Mouse (Mus musculus) lung, embryonic 15.5 days (tissue): ENCODE measurements around the gene Gdf3. TPM values are rescaled to one million over a fixed set of nuclear protein-coding genes. Genes with fewer than 3 reads are reported as not detected.

Experiments used
- ATAC-seq: fragments of 200-750 bp; cut with Nextera tagmentation; 2 replicates; pipeline ENCODE4 v1.8.0; 2017; ENCODE audit warnings: moderate number of reproducible peaks, borderline replicate concordance; ENCODE audit not compliant: low FRiP score, low TSS enrichment; ENCODE audit errors: extremely low read depth
- H3K27ac ChIP-seq: fragments of 300-500 bp; sonication (generic); 2 replicates; pipeline ENCODE4 v1.5.1; 2015; ENCODE audit warnings: moderate library complexity, mild to moderate bottlenecking, inconsistent platforms
- H3K27me3 ChIP-seq: fragments of 300-500 bp; sonication (generic); 2 replicates; pipeline ENCODE4 v1.6.1; 2015; ENCODE audit warnings: inconsistent platforms
- H3K36me3 ChIP-seq: fragments of 300-500 bp; sonication (generic); 2 replicates; pipeline ENCODE4 v1.6.1; 2015; ENCODE audit warnings: inconsistent platforms
- H3K4me1 ChIP-seq: fragments of 300-500 bp; sonication (generic); 2 replicates; pipeline ENCODE4 v1.6.1; 2015; ENCODE audit warnings: inconsistent platforms
- H3K4me2 ChIP-seq: fragments of 300-500 bp; sonication (generic); 2 replicates; pipeline ENCODE4 v1.6.1; 2015; ENCODE audit warnings: inconsistent platforms, mild to moderate bottlenecking, moderate library complexity
- H3K4me3 ChIP-seq: fragments of 300-500 bp; sonication (generic); 2 replicates; pipeline ENCODE4 v1.5.1; 2015; ENCODE audit warnings: mild to moderate bottlenecking, inconsistent platforms
- H3K9ac ChIP-seq: fragments of 300-500 bp; sonication (generic); 2 replicates; pipeline ENCODE4 v1.6.1; 2015; ENCODE audit warnings: inconsistent platforms
- H3K9me3 ChIP-seq: fragments of 300-500 bp; sonication (generic); 2 replicates; pipeline ENCODE4 v1.6.1; 2016; ENCODE audit warnings: inconsistent platforms
- WGBS: fragments of 180-500 bp; shearing (Covaris S2); methylation state at CpG from one replicate; pipeline ENCODE4 v1.1.7; 2015; 5-methylcytosine and 5-hydroxymethylcytosine counted together
- polyA plus RNA-seq: library from polyadenylated mRNA; unstranded; fragments of >200 nt; fragmentation: Nextera tagmentation; extraction: Ambion mirVana; gene quantifications from 2 replicates; pipeline ENCODE4 v1.2.1, GENCODE M21; 2015

Gene Gdf3
- polyA plus RNA-seq, 1 experiment from 2014 or later: not detected

DNA sequence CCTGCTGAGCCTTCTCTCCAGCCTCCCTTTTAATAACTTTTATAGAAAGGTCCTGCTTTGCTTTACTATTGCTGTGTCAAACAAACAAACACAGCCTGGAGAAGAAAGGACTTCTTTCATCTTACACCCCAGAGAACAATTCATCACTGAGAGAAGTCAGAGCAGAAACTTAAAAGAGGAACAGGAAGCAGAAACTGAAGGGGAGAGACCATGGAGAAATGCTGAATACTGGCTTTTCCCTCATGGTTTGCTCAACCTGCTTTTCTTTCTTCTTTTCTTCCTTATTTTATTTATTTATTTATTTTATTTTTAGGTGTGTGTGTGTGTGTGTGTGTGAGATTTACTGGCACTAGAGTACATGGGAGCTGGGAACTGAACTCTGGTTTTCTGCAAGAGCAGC lies 5.6 kb downstream of the Gdf3 start:
- Histone ChIP-seq H3K27me3 (no peaks in the 10 kb centered on the region), H3K9me3 (no peaks in the 10 kb centered on the region), H3K27ac (no peak overlapping the region), H3K36me3 (no peaks in the 10 kb centered on the region), H3K4me3 (no peak overlapping the region), H3K4me1 (no peaks in the 10 kb centered on the region), H3K4me2 (no peak overlapping the region), H3K9ac (no peak overlapping the region)
- no peak for ATAC-seq

DNA sequence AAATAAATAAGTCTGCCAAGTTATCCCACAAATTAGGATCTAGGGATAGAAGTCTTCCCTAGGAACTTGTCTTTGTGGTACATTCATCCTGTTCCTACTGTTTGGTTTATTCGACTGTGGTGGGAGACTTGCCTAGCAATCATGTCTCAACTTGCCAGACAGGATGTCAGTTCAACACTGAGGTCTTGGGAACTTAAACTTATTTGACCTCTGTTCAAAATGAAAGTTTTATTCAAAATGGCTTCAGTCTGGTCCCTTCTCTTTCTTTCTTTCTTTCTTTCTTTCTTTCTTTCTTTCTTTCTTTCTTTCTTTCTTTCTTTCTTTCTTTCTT lies 6.9 kb downstream of the Gdf3 start:
- H3K27ac ChIP-seq: peak overlapping the region; percentile 81
- H3K9me3 ChIP-seq: no peaks in the 10 kb centered on the region
- no peak overlapping the region for H3K9ac ChIP-seq
- 3% methylated on average over 1 of the region's 1 CpGs for WGBS
- no peaks in the 10 kb centered on the region for H3K27me3 ChIP-seq
- H3K4me3 ChIP-seq: peak overlapping the region; percentile 50
- H3K4me1 ChIP-seq: no peaks in the 10 kb centered on the region
- ATAC-seq: peak; percentile 20; the same call in 1 of the 2 replicates
- H3K36me3 ChIP-seq: no peaks in the 10 kb centered on the region
- H3K4me2 ChIP-seq: peak overlapping the region; percentile 66

GRCm38 (mm10) chr6:122602242-122602991 lies 7.5 kb downstream of the Gdf3 start, which contains the start of gene Apobec1:
Gene Apobec1, minus strand, starts transcription at chr6:122602444.
- no peaks in the 10 kb centered on the region for H3K4me1 ChIP-seq
- WGBS: 4% methylated on average over 22 of the region's 22 CpGs

GRCm38 (mm10) chr6:122601615-122602014 lies 8.3 kb downstream of the Gdf3 start:
- H3K4me1 ChIP-seq: no peaks in the 10 kb centered on the region
- peak overlapping the region; percentile 48; the same call in 1 of the 2 replicates for H3K9ac ChIP-seq
- no peaks in the 10 kb centered on the region for H3K36me3 ChIP-seq
- H3K27ac ChIP-seq: no peak overlapping the region; the same call in 1 of the 2 replicates
- 78% methylated on average over 3 of the region's 3 CpGs for WGBS
- ATAC-seq: no peak
- H3K9me3 ChIP-seq: no peaks in the 10 kb centered on the region
- H3K27me3 ChIP-seq: no peaks in the 10 kb centered on the region
- peak overlapping the region; percentile 66 for H3K4me2 ChIP-seq
- H3K4me3 ChIP-seq: peak overlapping the region; percentile 50

More at GRCm38 (mm10) chr6:122602242-122602991, 7.5 kb downstream of the Gdf3 start, which contains the start of gene Apobec1:
- Histone ChIP-seq H3K9ac (peak within 1 kb of the TSS; percentile 48), H3K27me3 (no peaks in the 10 kb centered on the region), H3K4me2 (peak within 1 kb of the TSS; percentile 66), H3K36me3 (no peaks in the 10 kb centered on the region), H3K9me3 (no peaks in the 10 kb centered on the region), H3K27ac (peak within 1 kb of the TSS; percentile 81), H3K4me3 (peak within 1 kb of the TSS; percentile 50)
- peak; percentile 85; the same call in 1 of the 2 replicates for ATAC-seq

GRCm38 (mm10) chr6:122601031-122601430 lies 8.9 kb downstream of the Gdf3 start:
- Histone ChIP-seq H3K9me3 (no peaks in the 10 kb centered on the region), H3K4me1 (no peaks in the 10 kb centered on the region), H3K4me3 (no peak overlapping the region), H3K27ac (no peak overlapping the region), H3K4me2 (no peak overlapping the region), H3K9ac (no peak overlapping the region), H3K27me3 (no peaks in the 10 kb centered on the region), H3K36me3 (no peaks in the 10 kb centered on the region)
- WGBS: 81% methylated on average over 4 of the region's 4 CpGs
- no peak for ATAC-seq

DNA sequence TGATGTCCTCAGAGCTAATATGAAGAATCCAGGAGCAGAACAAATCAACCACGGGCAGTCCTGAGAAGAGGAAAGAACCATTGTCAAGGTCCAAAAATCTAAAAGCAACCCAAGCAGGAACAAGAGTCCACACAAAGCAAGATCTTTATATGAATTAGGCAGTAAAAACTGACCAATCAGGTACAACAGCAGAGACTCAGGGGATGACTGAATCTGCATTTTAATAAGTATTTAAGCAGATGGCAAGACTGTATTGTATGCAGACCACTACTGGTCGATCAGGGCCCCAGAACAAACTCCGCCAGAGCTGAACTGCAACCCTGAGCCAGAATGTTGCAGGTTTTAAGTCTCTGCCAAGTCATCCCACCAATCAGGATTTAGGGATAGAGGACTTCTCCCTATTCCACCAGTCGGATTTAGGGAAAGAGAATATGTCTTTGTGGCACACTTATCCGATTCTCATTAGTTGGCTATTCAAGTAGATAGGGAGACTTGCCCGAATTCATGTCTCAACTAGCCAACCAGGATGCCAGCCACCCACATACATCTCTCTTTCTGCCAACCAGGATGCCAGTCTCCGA lies 9.7 kb downstream of the Gdf3 start:
- H3K27me3 ChIP-seq: no peaks in the 10 kb centered on the region
- H3K9me3 ChIP-seq: no peaks in the 10 kb centered on the region
- H3K4me3 ChIP-seq: no peak overlapping the region
- no peak overlapping the region for H3K9ac ChIP-seq
- H3K27ac ChIP-seq: no peak overlapping the region
- H3K4me2 ChIP-seq: no peak overlapping the region
- no peak for ATAC-seq
- H3K4me1 ChIP-seq: no peaks in the 10 kb centered on the region
- H3K36me3 ChIP-seq: no peaks in the 10 kb centered on the region
- WGBS: 82% methylated on average over 7 of the region's 7 CpGs

DNA sequence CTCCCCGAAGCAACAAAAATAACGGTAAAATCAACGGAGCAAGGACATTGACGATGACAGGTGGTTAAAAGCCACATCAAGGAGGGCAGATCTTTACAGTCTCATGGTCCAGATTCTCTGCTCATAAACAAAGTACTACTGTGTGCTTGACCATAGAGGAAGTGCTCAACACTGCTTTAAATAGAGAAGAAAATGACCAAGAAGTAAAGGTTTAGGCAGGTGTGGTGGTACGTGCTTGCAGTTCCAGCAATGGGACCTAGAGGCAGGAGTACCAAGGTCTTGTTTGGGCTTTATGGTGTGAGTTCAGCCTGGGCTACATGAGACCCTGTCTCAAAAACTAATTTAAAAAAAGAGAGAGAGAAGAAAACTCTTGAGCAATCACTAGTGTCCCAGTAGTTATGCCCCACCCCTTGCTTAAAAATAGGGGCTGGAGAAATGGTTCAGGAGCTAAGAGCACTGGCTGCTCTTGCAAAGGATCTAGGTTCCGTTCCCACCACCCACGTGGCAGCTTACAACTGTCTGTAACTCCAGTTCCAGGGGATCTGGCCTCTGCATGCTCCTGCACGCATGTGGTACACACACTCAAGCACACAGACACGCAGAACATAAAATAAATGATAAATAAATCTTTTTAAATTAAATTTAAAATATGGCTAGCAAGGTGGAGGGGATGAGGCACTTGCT lies 10.7 kb downstream of the Gdf3 start:
- Histone ChIP-seq H3K9me3 (no peaks in the 10 kb centered on the region), H3K27ac (no peak overlapping the region), H3K36me3 (no peaks in the 10 kb centered on the region), H3K4me3 (no peak overlapping the region), H3K9ac (no peak overlapping the region), H3K4me1 (no peaks in the 10 kb centered on the region), H3K27me3 (no peaks in the 10 kb centered on the region), H3K4me2 (no peak overlapping the region)
- WGBS: 88% methylated on average over 9 of the region's 9 CpGs
- ATAC-seq: no peak

DNA sequence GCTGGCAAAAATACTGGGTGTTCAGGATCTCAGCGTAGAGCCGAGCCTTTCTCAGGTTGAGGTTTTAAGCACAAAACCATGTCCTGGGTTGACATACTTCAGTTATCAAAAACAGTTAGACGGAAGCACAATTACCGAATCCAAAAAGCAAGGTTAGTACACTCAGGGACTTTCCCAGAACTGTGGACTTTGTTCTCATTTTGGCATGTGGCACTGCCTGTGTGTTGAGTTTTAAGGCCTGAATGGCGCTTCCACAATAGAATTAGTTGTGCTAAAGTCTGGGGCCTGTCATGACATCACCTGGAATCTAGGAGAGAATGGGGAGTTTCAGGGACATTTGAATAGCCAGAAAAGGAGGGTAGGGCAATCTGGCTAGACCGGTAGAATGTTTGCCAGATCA lies 11.5 kb downstream of the Gdf3 start:
- no peak for ATAC-seq
- WGBS: 84% methylated on average over 6 of the region's 6 CpGs
- no peaks in the 10 kb centered on the region for H3K9me3 ChIP-seq
- H3K36me3 ChIP-seq: no peaks in the 10 kb centered on the region
- no peak overlapping the region for H3K4me2 ChIP-seq
- no peak overlapping the region for H3K9ac ChIP-seq
- H3K4me3 ChIP-seq: no peak overlapping the region
- no peak overlapping the region for H3K27ac ChIP-seq
- no peaks in the 10 kb centered on the region for H3K4me1 ChIP-seq
- no peaks in the 10 kb centered on the region for H3K27me3 ChIP-seq

- Histone ChIP-seq H3K4me1 (no peaks in the 10 kb centered on the region), H3K27me3 (no peaks in the 10 kb centered on the region), H3K27ac (no peak overlapping the region), H3K9me3 (no peaks in the 10 kb centered on the region), H3K4me2 (no peak overlapping the region), H3K36me3 (no peaks in the 10 kb centered on the region), H3K4me3 (no peak overlapping the region), H3K9ac (no peak overlapping the region)
- WGBS: 88% methylated on average over 4 of the region's 4 CpGs
- no peak for ATAC-seq
These were observed 11.9 kb downstream of the Gdf3 start for GRCm38 (mm10) chr6:122598014-122598413.

DNA sequence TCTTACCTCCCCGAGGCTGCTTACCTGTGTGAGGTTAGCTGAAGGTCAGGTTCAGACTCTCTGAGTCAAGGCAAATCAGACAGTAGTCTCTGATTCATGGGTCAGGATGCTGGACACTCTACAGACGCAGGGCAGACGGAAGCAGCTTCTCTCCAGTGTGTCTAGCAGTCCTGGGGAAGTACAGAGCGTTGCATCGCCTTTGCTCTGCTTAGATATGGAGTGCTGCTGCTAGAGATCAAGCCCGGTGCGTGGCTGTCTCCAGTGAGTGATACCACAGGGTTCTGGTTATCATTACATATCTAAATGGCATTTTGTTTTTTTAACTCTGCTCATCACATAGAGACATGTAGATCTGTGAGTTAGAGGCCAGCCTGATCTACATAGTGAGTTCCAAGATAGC lies 13.3 kb downstream of the Gdf3 start:
- H3K27me3 ChIP-seq: no peaks in the 10 kb centered on the region
- H3K36me3 ChIP-seq: no peaks in the 10 kb centered on the region
- no peak overlapping the region for H3K4me2 ChIP-seq
- no peak overlapping the region for H3K27ac ChIP-seq
- no peak for ATAC-seq
- H3K4me1 ChIP-seq: no peaks in the 10 kb centered on the region
- no peak overlapping the region for H3K4me3 ChIP-seq
- H3K9me3 ChIP-seq: no peaks in the 10 kb centered on the region
- H3K9ac ChIP-seq: no peak overlapping the region
- WGBS: 70% methylated on average over 7 of the region's 7 CpGs

GRCm38 (mm10) chr6:122595637-122596036 lies 14.2 kb downstream of the Gdf3 start:
- H3K27me3 ChIP-seq: no peaks in the 10 kb centered on the region
- no peak overlapping the region for H3K9ac ChIP-seq
- no peak; the same call in 1 of the 2 replicates for ATAC-seq
- H3K4me1 ChIP-seq: no peaks in the 10 kb centered on the region
- WGBS: 19% methylated on average over 7 of the region's 7 CpGs
- H3K9me3 ChIP-seq: no peaks in the 10 kb centered on the region
- H3K4me2 ChIP-seq: peak overlapping the region; percentile 7; the same call in 1 of the 2 replicates
- no peak overlapping the region for H3K27ac ChIP-seq
- H3K36me3 ChIP-seq: no peaks in the 10 kb centered on the region
- H3K4me3 ChIP-seq: no peak overlapping the region

GRCm38 (mm10) chr6:122592905-122593304 lies 17.0 kb downstream of the Gdf3 start:
- ATAC-seq: no peak
- Histone ChIP-seq H3K27me3 (no peaks in the 10 kb centered on the region), H3K9ac (no peak overlapping the region), H3K27ac (no peak overlapping the region), H3K36me3 (no peaks in the 10 kb centered on the region), H3K4me1 (no peaks in the 10 kb centered on the region), H3K9me3 (no peaks in the 10 kb centered on the region), H3K4me2 (no peak overlapping the region), H3K4me3 (no peak overlapping the region)
- WGBS: 88% methylated on average over 2 of the region's 2 CpGs
